Mouse (Mus musculus) brain, embryonic 14.5 days (tissue): ENCODE data around the gene Daam1.

Experiments used
- CTCF ChIP-seq: fragments of 200-500 bp; IDR thresholded peaks from 2 replicates; pipeline ENCODE4 v1.5.1; 2012; ENCODE audit warnings: inconsistent platforms, mild to moderate bottlenecking, moderate library complexity, borderline replicate concordance; ENCODE audit not compliant: insufficient read depth, insufficient read length; ENCODE audit errors: extremely low read depth
- POLR2A ChIP-seq: fragments of 200-500 bp; IDR thresholded peaks from 2 replicates; pipeline ENCODE4 v1.6.1; 2012; ENCODE audit warnings: mild to moderate bottlenecking, inconsistent platforms, borderline replicate concordance; ENCODE audit not compliant: poor library complexity, insufficient read depth, insufficient read length, severe bottlenecking; ENCODE audit errors: extremely low read depth

DNA sequence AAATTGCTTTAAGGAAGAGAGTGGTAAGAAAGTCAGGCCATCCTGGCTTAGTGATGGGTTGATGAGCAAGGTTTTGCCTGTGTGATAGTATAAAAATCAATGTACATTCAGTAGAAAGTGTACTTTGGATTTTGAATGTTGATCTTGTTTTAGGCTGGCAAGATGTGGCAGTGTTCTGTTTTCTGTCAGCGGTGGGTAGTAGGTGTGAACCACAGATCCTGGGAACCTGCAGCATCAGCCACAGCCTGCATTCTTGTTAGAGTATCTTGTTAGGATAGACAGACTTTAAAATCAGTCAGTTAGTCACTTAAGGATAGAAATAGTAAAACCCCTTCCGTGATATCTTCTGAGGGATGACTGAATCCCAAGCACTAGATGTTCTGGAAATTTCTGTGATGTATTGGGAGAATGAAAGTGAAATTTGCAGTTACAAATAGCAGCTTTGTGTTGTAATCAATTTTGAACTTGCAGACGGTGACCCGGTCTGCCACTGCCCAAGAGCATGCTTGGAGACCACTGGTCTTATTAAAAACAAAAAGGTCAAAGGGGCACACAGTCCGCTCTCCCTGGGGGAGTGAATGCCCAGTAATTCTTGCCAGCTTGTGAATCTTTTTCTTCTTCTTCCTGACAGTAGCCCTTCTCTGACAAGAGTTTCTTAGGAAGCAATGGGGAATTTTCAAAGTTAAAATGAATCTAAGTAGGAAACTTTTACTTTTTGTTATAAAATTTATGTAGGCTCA, 17.3 kb downstream of the Daam1 start:
- no peak for TF ChIP-seq POLR2A
- no peak for TF ChIP-seq CTCF
